Mouse (Mus musculus) forebrain, embryonic 11.5 days (tissue): ENCODE data around the gene Zbed6. TPM values are rescaled to one million over a fixed set of nuclear protein-coding genes. Genes with fewer than 3 reads are reported as not detected.

Source experiments
- ATAC-seq: fragments of 200-750 bp; cut with Nextera tagmentation; replicated peaks from 2 replicates; pipeline ENCODE4 v1.8.0; 2017; ENCODE audit warnings: moderate TSS enrichment; ENCODE audit not compliant: low FRiP score
- DNase-seq: peaks from one replicate; pipeline ENCODE4 v3.0.0-alpha.2; 2017; ENCODE audit warnings: low spot score
- H3K27ac ChIP-seq: fragments of 300-500 bp; sonication (generic); 2 replicates; pipeline ENCODE4 v1.5.1; 2014; ENCODE audit warnings: low read depth, low read length
- H3K27me3 ChIP-seq: fragments of 300-500 bp; sonication (generic); 2 replicates; pipeline ENCODE4 v1.6.1; 2014; ENCODE audit warnings: mild to moderate bottlenecking, low read length, mixed read lengths; ENCODE audit not compliant: control insufficient read depth, insufficient read depth
- H3K36me3 ChIP-seq: fragments of 300-500 bp; sonication (generic); 2 replicates; pipeline ENCODE4 v1.6.1; 2014; ENCODE audit warnings: mild to moderate bottlenecking, low read length, moderate library complexity, mixed read lengths; ENCODE audit not compliant: control insufficient read depth, insufficient read depth
- H3K4me1 ChIP-seq: fragments of 300-500 bp; sonication (generic); replicated peaks from 2 replicates; pipeline ENCODE4 v1.6.1; 2014; ENCODE audit warnings: low read length, mixed read lengths; ENCODE audit not compliant: control insufficient read depth, insufficient read depth
- H3K4me2 ChIP-seq: fragments of 300-500 bp; sonication (generic); 2 replicates; pipeline ENCODE4 v1.6.1; 2014; ENCODE audit warnings: low read depth, mild to moderate bottlenecking, low read length, moderate library complexity, mixed read lengths; ENCODE audit not compliant: severe bottlenecking
- H3K4me3 ChIP-seq: fragments of 300-500 bp; sonication (generic); 2 replicates; pipeline ENCODE4 v1.5.1; 2014; ENCODE audit warnings: low read depth, low read length
- H3K9ac ChIP-seq: fragments of 300-500 bp; sonication (generic); 2 replicates; pipeline ENCODE4 v1.6.1; 2014; ENCODE audit warnings: low read length
- H3K9me3 ChIP-seq: fragments of 300-500 bp; sonication (generic); 2 replicates; pipeline ENCODE4 v1.6.1; 2016; ENCODE audit warnings: low read length, mixed read lengths; ENCODE audit not compliant: control insufficient read depth
- WGBS: fragments of 180-500 bp; shearing (Covaris S2); extraction: QIAGEN DNeasy Blood & Tissue Kit; methylation state at CpG from one replicate; pipeline ENCODE4 v1.1.7; 2014; 5-methylcytosine and 5-hydroxymethylcytosine counted together
- polyA plus RNA-seq: library from polyadenylated mRNA; unstranded; fragments of >200 nt; fragmentation: Nextera tagmentation; extraction: Ambion mirVana; gene quantifications from 2 replicates; pipeline ENCODE4 v1.2.1, GENCODE M21; 2014

Zbed6 gene
- polyA plus RNA-seq, 1 experiment from 2014 or later: not detected

GRCm38 (mm10) chr1:133656811-133657210 is 3.9 kb downstream of the Zbed6 start:
- ATAC-seq (no peak), DNase-seq (no peak)
- no peaks in the 10 kb centered on the region for H3K27me3 ChIP-seq
- H3K4me1 ChIP-seq: peaks cover 5% of the 10 kb centered on the region; the same call in 1 of the 2 replicates
- H3K27ac ChIP-seq: no peak overlapping the region
- H3K9me3 ChIP-seq: no peaks in the 10 kb centered on the region
- no peak overlapping the region for H3K4me2 ChIP-seq
- peaks cover 3% of the 10 kb centered on the region; the same call in 1 of the 2 replicates for H3K36me3 ChIP-seq
- no peak overlapping the region for H3K9ac ChIP-seq
- WGBS: 76% methylated on average over 5 of the region's 5 CpGs
- H3K4me3 ChIP-seq: no peak overlapping the region

- H3K4me3 ChIP-seq: no peak overlapping the region
- ATAC-seq (no peak), DNase-seq (no peak)
- 0 out of 2 replicates have a peak, but pooled peaks cover 3% of the 10 kb centered on the region for H3K4me1 ChIP-seq
- peaks cover 3% of the 10 kb centered on the region; the same call in 1 of the 2 replicates for H3K36me3 ChIP-seq
- no peak overlapping the region for H3K4me2 ChIP-seq
- no peak overlapping the region for H3K27ac ChIP-seq
- 97% methylated on average over 1 of the region's 1 CpGs for WGBS
- H3K9ac ChIP-seq: no peak overlapping the region
- H3K27me3 ChIP-seq: no peaks in the 10 kb centered on the region
- no peaks in the 10 kb centered on the region for H3K9me3 ChIP-seq
These were observed 7.7 kb downstream of the Zbed6 start for GRCm38 (mm10) chr1:133653033-133653432.

- Histone ChIP-seq H3K27ac (no peak overlapping the region), H3K27me3 (no peaks in the 10 kb centered on the region), H3K36me3 (no peaks in the 10 kb centered on the region; the same call in 1 of the 2 replicates), H3K9me3 (no peaks in the 10 kb centered on the region), H3K4me1 (no peaks in the 10 kb centered on the region), H3K4me3 (no peak overlapping the region), H3K9ac (no peak overlapping the region), H3K4me2 (no peak overlapping the region)
- DNase-seq (no peak), ATAC-seq (no peak)
- WGBS: 94% methylated on average over 7 of the region's 7 CpGs
These were observed 10.2 kb downstream of the Zbed6 start for GRCm38 (mm10) chr1:133650288-133651055.

- peaks cover 21% of the 10 kb centered on the region; the same call in 1 of the 2 replicates for H3K36me3 ChIP-seq
- ATAC-seq (no peak), DNase-seq (no peak)
- H3K27me3 ChIP-seq: no peaks in the 10 kb centered on the region
- H3K9ac ChIP-seq: no peak overlapping the region
- H3K4me2 ChIP-seq: no peak overlapping the region
- WGBS: 94% methylated on average over 5 of the region's 5 CpGs
- H3K4me3 ChIP-seq: no peak overlapping the region
- no peaks in the 10 kb centered on the region for H3K9me3 ChIP-seq
- H3K4me1 ChIP-seq: no peaks in the 10 kb centered on the region
- no peak overlapping the region for H3K27ac ChIP-seq
These were observed 15.0 kb downstream of the Zbed6 start for GRCm38 (mm10) chr1:133645652-133646051.

GRCm38 (mm10) chr1:133641163-133641562 is 19.5 kb downstream of the Zbed6 start:
- no peak overlapping the region for H3K4me3 ChIP-seq
- H3K27me3 ChIP-seq: no peaks in the 10 kb centered on the region
- H3K4me1 ChIP-seq: no peaks in the 10 kb centered on the region
- H3K27ac ChIP-seq: no peak overlapping the region
- no peak for DNase-seq
- H3K9ac ChIP-seq: no peak overlapping the region
- H3K4me2 ChIP-seq: no peak overlapping the region
- H3K9me3 ChIP-seq: no peaks in the 10 kb centered on the region
- no peak for ATAC-seq
- H3K36me3 ChIP-seq: peaks cover 38% of the 10 kb centered on the region; the same call in 1 of the 2 replicates
- WGBS: 90% methylated on average over 2 of the region's 2 CpGs

- DNase-seq (no peak), ATAC-seq (no peak)
- Histone ChIP-seq H3K4me2 (no peak overlapping the region), H3K9ac (no peak overlapping the region), H3K4me1 (no peaks in the 10 kb centered on the region), H3K27me3 (no peaks in the 10 kb centered on the region), H3K27ac (no peak overlapping the region), H3K9me3 (no peaks in the 10 kb centered on the region), H3K4me3 (no peak overlapping the region), H3K36me3 (peaks cover 38% of the 10 kb centered on the region; the same call in 1 of the 2 replicates)
- WGBS: 92% methylated on average over 6 of the region's 6 CpGs
These were observed 22.2 kb downstream of the Zbed6 start for GRCm38 (mm10) chr1:133638517-133638916.

GRCm38 (mm10) chr1:133632168-133632567 is 28.5 kb downstream of the Zbed6 start:
- H3K4me3 ChIP-seq: no peak overlapping the region
- no peak overlapping the region for H3K9ac ChIP-seq
- no peaks in the 10 kb centered on the region for H3K9me3 ChIP-seq
- ATAC-seq (no peak), DNase-seq (no peak)
- no peak overlapping the region for H3K4me2 ChIP-seq
- peaks cover 15% of the 10 kb centered on the region; the same call in 1 of the 2 replicates for H3K36me3 ChIP-seq
- no peaks in the 10 kb centered on the region for H3K27me3 ChIP-seq
- H3K27ac ChIP-seq: no peak overlapping the region
- WGBS: 94% methylated on average over 2 of the region's 2 CpGs
- no peaks in the 10 kb centered on the region for H3K4me1 ChIP-seq

GRCm38 (mm10) chr1:133625052-133625451 is 35.6 kb downstream of the Zbed6 start:
- Histone ChIP-seq H3K9me3 (no peaks in the 10 kb centered on the region), H3K36me3 (peaks cover 10% of the 10 kb centered on the region), H3K27ac (no peak overlapping the region), H3K4me1 (no peaks in the 10 kb centered on the region), H3K27me3 (no peaks in the 10 kb centered on the region), H3K4me2 (no peak overlapping the region), H3K4me3 (no peak overlapping the region), H3K9ac (no peak overlapping the region)
- 86% methylated on average over 2 of the region's 2 CpGs for WGBS
- DNase-seq: no peak
- ATAC-seq: no peak

- no peaks in the 10 kb centered on the region for H3K9me3 ChIP-seq
- no peaks in the 10 kb centered on the region for H3K4me1 ChIP-seq
- no peaks in the 10 kb centered on the region for H3K27me3 ChIP-seq
- H3K4me2 ChIP-seq: no peak overlapping the region
- H3K36me3 ChIP-seq: peaks cover 13% of the 10 kb centered on the region
- H3K27ac ChIP-seq: no peak overlapping the region
- 86% methylated on average over 8 of the region's 8 CpGs for WGBS
- ATAC-seq (no peak), DNase-seq (no peak)
- no peak overlapping the region for H3K9ac ChIP-seq
- no peak overlapping the region for H3K4me3 ChIP-seq
These were observed 42.4 kb downstream of the Zbed6 start for GRCm38 (mm10) chr1:133618311-133618710.
